Mouse (Mus musculus): ENCODE results near the gene Itgbl1.

DNA sequence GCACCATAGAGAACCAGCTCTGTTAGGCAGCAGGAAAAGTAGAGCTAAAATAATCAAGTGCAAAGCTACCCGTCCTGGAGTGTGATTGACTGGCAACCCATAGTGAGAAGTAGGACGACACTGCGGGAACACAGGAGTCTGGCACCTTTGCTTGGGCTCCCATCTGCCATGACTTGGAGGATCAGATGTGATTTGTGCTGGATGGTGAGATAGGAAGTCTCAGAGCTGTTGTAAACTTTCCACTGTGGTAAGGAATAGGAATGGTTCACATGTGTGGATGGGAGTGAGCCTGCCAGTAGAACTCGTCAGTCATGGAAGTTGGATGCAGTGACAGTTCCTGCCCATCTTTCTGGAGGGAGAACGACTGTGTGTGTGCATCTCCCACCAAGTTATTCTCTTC, 177.9 kb downstream of the Itgbl1 start:
- no peak for TF ChIP-seq CTCF (IDR thresholded peaks at IDR 0.05; ENCODE audit: extremely low read depth, insufficient read depth, low read length)
- TF ChIP-seq POLR2A (IDR thresholded peaks at IDR 0.05; ENCODE audit: extremely low read depth, insufficient read depth, low read length): no peak
